Comparison of ENCODE assay signal across 33 mouse cellular contexts in genomic region chr7:24646486-24646885, GRCm38 (mm10). TPM values are rescaled to one million over a fixed set of nuclear protein-coding genes. Genes with fewer than 3 reads are reported as not detected.
DNase-seq lines count a peak whose midpoint lies in the region.
"Had no signal": no experiment of that assay in that cellular context is flagged by ENCODE, and none has a peak within 500 bp of the region (broad histone marks: within the 10 kb centered on the region; RNA-seq: fewer than 3 reads in every experiment).

No protein-coding gene starts in this region.

- H3K4me1 ChIP-seq in forebrain, embryonic 10.5 days: no peaks in the 10 kb centered on the region
- H3K4me1 ChIP-seq: midbrain, embryonic 12.5 days; stomach, embryonic 15.5 days had no signal

- WGBS in forebrain, embryonic 10.5 days: 83% methylated on average over 7 of the region's 7 CpGs

- peak; percentile 12 for DNase-seq in urinary bladder, postnatal 14 days (ENCODE audit: low spot score)
- no peak for DNase-seq in urinary bladder, adult 18-20 months (ENCODE audit: low spot score in 2 of 2)
- DNase-seq in Muller cell, postnatal 12 days (ENCODE audit: inconsistent ontology term): peak; percentile 7
- DNase-seq in naive thymus-derived CD4-positive, alpha-beta T cell, adult 2 months (ENCODE audit: low read depth): peak; percentile 68
- DNase-seq in adrenal gland, postnatal 4 days (ENCODE audit: low spot score in 2 of 2): no peak
- no peak for DNase-seq in thymus, postnatal 10 days (ENCODE audit: low spot score in 2 of 2)
- no peak for DNase-seq in forebrain, embryonic 10.5 days (ENCODE audit: extremely low spot score, low spot score)
- DNase-seq: adrenal gland, postnatal 14 days; cerebellum, adult 8-10 months; forebrain, postnatal 0 days; kidney, adult 8-10 months; kidney, postnatal 10 days; liver, postnatal 0 days; lung, postnatal 10 days; thymus, adult 2 months had no signal

- H3K27ac ChIP-seq in forebrain, embryonic 10.5 days: no peak overlapping the region
- H3K27ac ChIP-seq: hindbrain, embryonic 14.5 days; midbrain, embryonic 12.5 days; stomach, embryonic 15.5 days had no signal

- H3K27me3 ChIP-seq in forebrain, embryonic 10.5 days (ENCODE audit: poor library complexity, severe bottlenecking): peaks cover 8% of the 10 kb centered on the region
- H3K27me3 ChIP-seq: CH12.LX; stomach, embryonic 15.5 days had no signal

- no peak overlapping the region for H3K4me3 ChIP-seq in forebrain, embryonic 10.5 days
- H3K4me3 ChIP-seq: midbrain, embryonic 12.5 days; stomach, embryonic 15.5 days had no signal

- H3K36me3 ChIP-seq in forebrain, embryonic 10.5 days (replicated peaks): no peaks in the 10 kb centered on the region
- H3K36me3 ChIP-seq: G1E; midbrain, embryonic 12.5 days; stomach, embryonic 15.5 days had no signal

- no peaks in the 10 kb centered on the region for H3K9me3 ChIP-seq in forebrain, embryonic 10.5 days
- H3K9me3 ChIP-seq: G1E; midbrain, embryonic 12.5 days; stomach, embryonic 15.5 days had no signal

RNA-seq across cellular contexts. Expression of gene Lypd3, which starts 10.1 kb away (rescaled TPM):
- 1 to 10 TPM in 1 of 2 experiments, under 1 TPM in 1; 0.70 to 1.5 TPM for total RNA-seq in adrenal gland, postnatal 4 days (2021)
- polyA plus RNA-seq in forebrain, embryonic 10.5 days (2016; fragmentation: Nextera tagmentation; extraction: Ambion mirVana): 0.36 and 0.88 TPM in 2 replicates
- total RNA-seq: CH12.LX; G1E; gastrocnemius, postnatal 4 days; heart, adult 8-10 months; heart, postnatal 25 days; megakaryocyte progenitor cell, adult 5-6 weeks had no signal
- polyA plus RNA-seq: G1E; heart, embryonic 14.5 days; liver, postnatal 0 days had no signal

RNA-seq across cellular contexts. Expression of gene Tex101, which starts 30.0 kb away (rescaled TPM):
- not detected for total RNA-seq in adrenal gland, postnatal 4 days (2021)
- not detected in 2 replicates for polyA plus RNA-seq in forebrain, embryonic 10.5 days (2016; fragmentation: Nextera tagmentation; extraction: Ambion mirVana)
- total RNA-seq: adrenal gland, postnatal 14 days; CH12.LX; forebrain, postnatal 0 days; gastrocnemius, postnatal 4 days; heart, adult 8-10 months; heart, postnatal 25 days; layer of hippocampus, postnatal 10 days; left cerebral cortex, adult 8-10 months; megakaryocyte progenitor cell, adult 5-6 weeks had no signal
- polyA plus RNA-seq: brain, embryonic 14.5 days; forebrain, embryonic 11.5 days; forebrain, postnatal 0 days; G1E; heart, embryonic 14.5 days; hindbrain, embryonic 14.5 days; intestine, embryonic 14.5 days; limb, embryonic 11.5 days; liver, embryonic 11.5 days; liver, postnatal 0 days; midbrain, embryonic 12.5 days; small intestine, adult 2 months; stomach, embryonic 15.5 days had no signal

RNA-seq across cellular contexts. Expression of gene Phldb3, which starts 35.9 kb away (rescaled TPM):
- 1 to 10 TPM; 6.5 to 6.9 TPM for total RNA-seq in adrenal gland, postnatal 4 days (2021)
- polyA plus RNA-seq in forebrain, embryonic 10.5 days (2016; fragmentation: Nextera tagmentation; extraction: Ambion mirVana): not detected in 2 replicates
- total RNA-seq: forebrain, postnatal 0 days had no signal
- polyA plus RNA-seq: forebrain, embryonic 11.5 days; forebrain, postnatal 0 days; heart, embryonic 14.5 days; hindbrain, embryonic 14.5 days; midbrain, embryonic 12.5 days had no signal

RNA-seq across cellular contexts. Expression of gene Zfp575, which starts 59.0 kb away (rescaled TPM):
- 1 to 10 TPM; 1.8 to 2.0 TPM for total RNA-seq in adrenal gland, postnatal 4 days (2021)
- polyA plus RNA-seq in forebrain, embryonic 10.5 days (2016; fragmentation: Nextera tagmentation; extraction: Ambion mirVana): 1.4 TPM in 2 replicates
- polyA plus RNA-seq: G1E had no signal

RNA-seq across cellular contexts. Expression of gene Ethe1, which starts 59.1 kb away (rescaled TPM):
- 10 to 100 TPM; 17.7 to 20.4 TPM for total RNA-seq in adrenal gland, postnatal 4 days (2021)
- 24.4 and 26.6 TPM in 2 replicates for polyA plus RNA-seq in forebrain, embryonic 10.5 days (2016; fragmentation: Nextera tagmentation; extraction: Ambion mirVana)

Comparison
In these comparisons a context has a peak if more than half of its experiments do, and no peak if none do; other contexts are left out.
1. DNase-seq: peak in urinary bladder, postnatal 14 days (single experiment), Muller cell, postnatal 12 days (single experiment) and naive thymus-derived CD4-positive, alpha-beta T cell, adult 2 months (single experiment); none in urinary bladder, adult 18-20 months (0 of 2), adrenal gland, postnatal 4 days (0 of 2), thymus, postnatal 10 days (0 of 2) and forebrain, embryonic 10.5 days (single experiment).